Mouse (Mus musculus): ENCODE measurements around the gene Gpr180.

Gpr180 gene

DNA sequence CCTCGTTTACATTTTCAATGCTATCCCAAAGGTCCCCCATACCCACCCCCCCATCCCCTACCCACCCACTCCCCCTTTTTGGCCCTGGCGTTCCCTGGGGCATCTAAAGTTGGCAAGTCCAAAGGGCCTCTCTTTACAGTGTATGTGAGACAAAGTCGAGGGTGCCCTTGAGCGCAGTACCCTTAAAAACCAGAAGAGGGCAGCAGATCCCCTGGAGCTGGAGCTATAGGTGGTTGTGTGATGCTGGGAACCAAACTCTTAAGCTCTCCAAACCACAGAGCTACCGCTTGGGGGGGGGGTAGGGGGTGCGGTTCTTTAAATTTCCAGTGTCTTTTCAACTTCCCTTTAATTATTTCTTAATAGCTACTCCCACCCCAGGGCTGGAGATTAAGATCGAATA, 66.1 kb downstream of the Gpr180 start:
- in situ Hi-C loops (cut with MseI, MboI) = loop anchor here (10.0 to 25.0 kb wide), 3 partner anchors 284 to 584 kb away; partner anchors contain the start of gene Cldn10 (in 1 of the 2)

DNA sequence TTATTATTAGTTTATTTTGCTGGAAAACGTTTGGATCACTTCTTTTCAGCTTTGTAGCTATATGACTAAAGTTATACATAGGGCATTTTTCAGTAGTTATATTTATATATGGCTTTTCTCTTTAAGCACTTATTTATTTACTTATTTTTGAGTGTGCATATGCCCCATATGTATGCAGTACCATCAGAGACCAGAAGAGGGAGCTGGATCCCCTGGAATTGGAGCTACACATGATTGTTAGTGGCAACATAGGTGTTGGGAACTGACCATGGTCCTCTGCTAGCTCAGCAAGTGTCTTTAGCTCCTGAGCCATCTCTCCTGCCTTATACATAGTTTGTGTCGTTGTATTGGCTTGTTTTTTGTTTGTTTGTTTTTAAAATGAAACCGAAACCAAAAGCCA, 70.4 kb downstream of the Gpr180 start:
- in situ Hi-C loops (cut with MseI, MboI) = loop anchor here (10.0 to 25.0 kb wide), 3 partner anchors 280 to 580 kb away; partner anchors contain the start of gene Cldn10 (in 1 of the 2)

DNA sequence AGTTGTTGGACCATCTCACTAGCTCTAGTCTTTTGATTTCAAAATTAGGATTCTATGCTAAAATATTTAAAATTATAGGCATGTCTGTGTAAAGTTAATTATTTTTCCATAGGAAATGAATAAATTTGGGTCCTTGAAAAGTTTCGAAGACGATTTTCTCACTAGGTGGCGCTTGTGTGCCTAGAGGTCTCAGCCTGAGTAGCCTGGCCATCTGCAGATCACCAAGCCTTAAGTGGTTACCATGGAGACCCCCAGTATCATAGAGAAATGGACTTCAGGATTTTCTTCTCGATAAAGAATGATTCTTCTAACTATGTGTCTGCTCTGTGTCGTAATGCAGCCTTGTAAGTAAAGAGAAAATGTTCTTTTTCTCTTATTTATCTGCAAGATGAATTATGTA, 72.7 kb downstream of the Gpr180 start:
- in situ Hi-C loops (cut with MseI, MboI) = loop anchor here (5.0 to 25.0 kb wide), 4 partner anchors 278 to 578 kb away; partner anchors contain the start of gene Cldn10 (in 1 of the 2)

DNA sequence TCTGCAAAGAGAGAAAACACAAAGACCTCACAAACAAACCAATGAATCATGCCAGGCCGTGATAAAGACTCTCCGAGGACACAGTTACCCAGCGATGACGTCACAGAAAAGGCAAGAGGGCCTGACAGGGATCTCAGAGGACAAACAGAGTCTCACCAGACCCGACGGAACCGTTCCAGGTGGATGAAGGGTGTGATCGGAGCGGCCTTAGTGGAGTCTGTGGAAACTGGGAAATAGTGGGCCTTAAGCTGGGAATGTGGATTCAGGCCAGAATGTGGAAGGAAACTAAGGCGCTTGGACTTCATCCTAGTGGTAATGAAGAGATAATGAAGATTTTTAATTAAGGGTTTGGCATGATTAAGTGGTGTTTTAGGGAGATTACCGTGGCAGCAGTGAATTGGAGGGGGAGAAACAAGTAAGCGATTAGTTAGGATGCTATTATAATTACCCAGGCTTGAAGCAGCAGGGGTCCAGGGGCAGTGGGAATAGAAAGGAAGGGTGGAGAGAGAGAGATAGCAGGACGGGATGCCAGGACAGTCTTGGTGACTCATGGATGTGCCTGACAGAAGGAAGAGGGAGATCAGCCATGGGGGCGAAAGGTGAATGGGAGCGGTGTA, 75.3 kb downstream of the Gpr180 start:
- in situ Hi-C loops (cut with MseI, MboI) = loop anchor here (5.0 to 25.0 kb wide), 3 partner anchors 275 to 575 kb away; partner anchors contain the start of gene Cldn10 (in 1 of the 2)

All from mouse trophoblast stem cell (cell line).